Mouse (Mus musculus) stomach, postnatal 0 days (tissue): ENCODE data around the gene Lrfn3.

Source experiments
- CTCF ChIP-seq: IDR thresholded peaks from 2 replicates; pipeline ENCODE4 v1.5.1; 2016; ENCODE audit warnings: antibody characterized with exemption, low read depth, mild to moderate bottlenecking, moderate library complexity
- EP300 ChIP-seq: optimal IDR thresholded peaks from 2 replicates; pipeline ENCODE3; 2016; ENCODE audit warnings: antibody characterized with exemption

DNA sequence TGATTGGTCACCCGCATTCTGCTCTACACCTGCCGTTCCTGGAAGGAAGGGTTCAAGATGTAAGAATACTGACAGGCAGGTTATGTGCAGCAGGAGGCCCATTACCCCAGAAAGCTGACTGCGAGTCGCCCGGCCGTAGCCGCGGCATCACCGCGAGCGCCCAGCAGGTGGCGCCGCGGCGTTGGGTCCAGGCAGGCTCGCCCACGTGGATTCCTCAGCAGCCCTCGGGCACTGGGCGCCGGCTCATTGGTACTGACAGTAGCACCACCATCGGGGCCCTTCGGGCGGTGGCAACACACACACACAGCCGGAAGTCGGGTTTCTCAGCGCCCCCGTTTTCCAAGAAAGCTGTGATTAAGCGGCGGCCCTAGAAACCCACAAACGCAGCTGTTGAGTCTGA is 14.7 kb downstream of the Lrfn3 start:
- TF ChIP-seq CTCF (peak; percentile 86), EP300 (no peak)
